Mouse (Mus musculus) embryonic facial prominence, embryonic 15.5 days (tissue): ENCODE results near the gene Arl8b. TPM values are rescaled to one million over a fixed set of nuclear protein-coding genes. Genes with fewer than 3 reads are reported as not detected.

Source experiments
- ATAC-seq: fragments of 200-750 bp; cut with Nextera tagmentation; 2 replicates; pipeline ENCODE4 v1.8.0; 2017; ENCODE audit warnings: low read depth, moderate TSS enrichment; ENCODE audit not compliant: insufficient number of reproducible peaks, low FRiP score, low TSS enrichment
- H3K27ac ChIP-seq: fragments of 300-500 bp; sonication (generic); replicated peaks from 2 replicates; pipeline ENCODE4 v1.5.1; 2015; ENCODE audit warnings: mild to moderate bottlenecking, inconsistent platforms
- H3K27me3 ChIP-seq: fragments of 300-500 bp; sonication (generic); 2 replicates; pipeline ENCODE4 v1.6.1; 2015; ENCODE audit warnings: inconsistent platforms
- H3K36me3 ChIP-seq: fragments of 300-500 bp; sonication (generic); 2 replicates; pipeline ENCODE4 v1.6.1; 2015; ENCODE audit warnings: mild to moderate bottlenecking, inconsistent platforms
- H3K4me1 ChIP-seq: fragments of 300-500 bp; sonication (generic); 2 replicates; pipeline ENCODE4 v1.6.1; 2015; ENCODE audit warnings: inconsistent platforms
- H3K4me2 ChIP-seq: fragments of 300-500 bp; sonication (generic); replicated peaks from 2 replicates; pipeline ENCODE4 v1.6.1; 2015; ENCODE audit warnings: mild to moderate bottlenecking, inconsistent platforms
- H3K4me3 ChIP-seq: fragments of 300-500 bp; sonication (generic); replicated peaks from 2 replicates; pipeline ENCODE4 v1.5.1; 2015; ENCODE audit warnings: mild to moderate bottlenecking, inconsistent platforms
- H3K9ac ChIP-seq: fragments of 300-500 bp; sonication (generic); 2 replicates; pipeline ENCODE4 v1.6.1; 2015; ENCODE audit warnings: inconsistent platforms
- H3K9me3 ChIP-seq: fragments of 300-500 bp; sonication (generic); replicated peaks from 2 replicates; pipeline ENCODE4 v1.6.1; 2016; ENCODE audit warnings: inconsistent platforms
- WGBS: fragments of 180-500 bp; shearing (Covaris S2); methylation state at CpG from one replicate; pipeline ENCODE4 v1.1.7; 2015; 5-methylcytosine and 5-hydroxymethylcytosine counted together
- polyA plus RNA-seq: library from polyadenylated mRNA; unstranded; fragments of >200 nt; fragmentation: Nextera tagmentation; extraction: Ambion mirVana; gene quantifications from 2 replicates; pipeline ENCODE4 v1.2.1, GENCODE M21; 2015

Arl8b gene
- polyA plus RNA-seq, 1 experiment from 2014 or later: 83.7 TPM

GRCm38 (mm10) chr6:108791498-108791897 lies 8.6 kb downstream of the Arl8b start:
- Histone ChIP-seq H3K27ac (no peak overlapping the region), H3K9ac (no peak overlapping the region), H3K4me1 (peaks cover 14% of the 10 kb centered on the region), H3K4me2 (no peak overlapping the region), H3K9me3 (no peaks in the 10 kb centered on the region), H3K27me3 (no peaks in the 10 kb centered on the region), H3K4me3 (no peak overlapping the region), H3K36me3 (peaks cover 5% of the 10 kb centered on the region; the same call in 1 of the 2 replicates)
- ATAC-seq: no peak
- 76% methylated on average over 5 of the region's 5 CpGs for WGBS

GRCm38 (mm10) chr6:108795912-108796311 lies 13.0 kb downstream of the Arl8b start:
- Histone ChIP-seq H3K27ac (no peak overlapping the region), H3K4me3 (no peak overlapping the region), H3K27me3 (no peaks in the 10 kb centered on the region), H3K4me1 (peaks cover 7% of the 10 kb centered on the region; the same call in 1 of the 2 replicates), H3K36me3 (no peaks in the 10 kb centered on the region), H3K9me3 (no peaks in the 10 kb centered on the region), H3K4me2 (no peak overlapping the region), H3K9ac (no peak overlapping the region)
- 40% methylated on average over 1 of the region's 1 CpGs for WGBS
- no peak; the same call in 1 of the 2 replicates for ATAC-seq

- Histone ChIP-seq H3K4me2 (no peak overlapping the region), H3K36me3 (no peaks in the 10 kb centered on the region), H3K4me1 (peaks cover 7% of the 10 kb centered on the region; the same call in 1 of the 2 replicates), H3K27me3 (no peaks in the 10 kb centered on the region), H3K9me3 (no peaks in the 10 kb centered on the region), H3K27ac (no peak overlapping the region), H3K9ac (no peak overlapping the region), H3K4me3 (no peak overlapping the region)
- 70% methylated on average over 2 of the region's 2 CpGs for WGBS
- no peak for ATAC-seq
These were observed 13.8 kb downstream of the Arl8b start for GRCm38 (mm10) chr6:108796706-108797105.

GRCm38 (mm10) chr6:108805194-108805593 lies 22.3 kb downstream of the Arl8b start:
- Histone ChIP-seq H3K27ac (no peak overlapping the region), H3K4me2 (no peak overlapping the region), H3K9ac (no peak overlapping the region), H3K9me3 (no peaks in the 10 kb centered on the region), H3K4me1 (peaks cover 13% of the 10 kb centered on the region; the same call in 1 of the 2 replicates), H3K36me3 (no peaks in the 10 kb centered on the region), H3K27me3 (no peaks in the 10 kb centered on the region), H3K4me3 (no peak overlapping the region)
- ATAC-seq: no peak
- WGBS: 51% methylated on average over 1 of the region's 1 CpGs

- H3K4me1 ChIP-seq: peaks cover 13% of the 10 kb centered on the region; the same call in 1 of the 2 replicates
- no peaks in the 10 kb centered on the region for H3K36me3 ChIP-seq
- no peaks in the 10 kb centered on the region for H3K27me3 ChIP-seq
- no peak overlapping the region for H3K4me2 ChIP-seq
- no peaks in the 10 kb centered on the region for H3K9me3 ChIP-seq
- no peak overlapping the region for H3K27ac ChIP-seq
- H3K9ac ChIP-seq: no peak overlapping the region
- no peak for ATAC-seq
- no peak overlapping the region for H3K4me3 ChIP-seq
- 85% methylated on average over 7 of the region's 7 CpGs for WGBS
These were observed 23.0 kb downstream of the Arl8b start for GRCm38 (mm10) chr6:108805871-108806270.

GRCm38 (mm10) chr6:108807446-108807845 lies 24.5 kb downstream of the Arl8b start:
- Histone ChIP-seq H3K4me2 (no peak overlapping the region), H3K9ac (no peak overlapping the region), H3K4me3 (no peak overlapping the region), H3K9me3 (no peaks in the 10 kb centered on the region), H3K4me1 (peaks cover 13% of the 10 kb centered on the region; the same call in 1 of the 2 replicates), H3K36me3 (no peaks in the 10 kb centered on the region), H3K27me3 (no peaks in the 10 kb centered on the region), H3K27ac (no peak overlapping the region)
- WGBS: 75% methylated on average over 3 of the region's 3 CpGs
- no peak for ATAC-seq

- Histone ChIP-seq H3K4me2 (no peak overlapping the region), H3K27me3 (no peaks in the 10 kb centered on the region), H3K27ac (no peak overlapping the region), H3K36me3 (no peaks in the 10 kb centered on the region), H3K9ac (no peak overlapping the region), H3K4me3 (no peak overlapping the region), H3K4me1 (peaks cover 13% of the 10 kb centered on the region; the same call in 1 of the 2 replicates), H3K9me3 (no peaks in the 10 kb centered on the region)
- ATAC-seq: no peak
- 76% methylated on average over 1 of the region's 1 CpGs for WGBS
These were observed 25.9 kb downstream of the Arl8b start for GRCm38 (mm10) chr6:108808786-108809185.

GRCm38 (mm10) chr6:108810237-108810636 lies 27.3 kb downstream of the Arl8b start:
- no peak overlapping the region for H3K4me2 ChIP-seq
- H3K4me3 ChIP-seq: no peak overlapping the region
- ATAC-seq: no peak
- H3K27ac ChIP-seq: no peak overlapping the region
- no peaks in the 10 kb centered on the region for H3K9me3 ChIP-seq
- H3K27me3 ChIP-seq: no peaks in the 10 kb centered on the region
- no peak overlapping the region for H3K9ac ChIP-seq
- peaks cover 2% of the 10 kb centered on the region; the same call in 1 of the 2 replicates for H3K36me3 ChIP-seq
- peaks cover 5% of the 10 kb centered on the region; the same call in 1 of the 2 replicates for H3K4me1 ChIP-seq
- WGBS: 71% methylated on average over 10 of the region's 10 CpGs

- peaks cover 5% of the 10 kb centered on the region; the same call in 1 of the 2 replicates for H3K36me3 ChIP-seq
- H3K9me3 ChIP-seq: no peaks in the 10 kb centered on the region
- H3K9ac ChIP-seq: no peak overlapping the region
- H3K27me3 ChIP-seq: no peaks in the 10 kb centered on the region
- no peaks in the 10 kb centered on the region for H3K4me1 ChIP-seq
- no peak overlapping the region for H3K4me3 ChIP-seq
- 90% methylated on average over 2 of the region's 2 CpGs for WGBS
- no peak for ATAC-seq
- H3K27ac ChIP-seq: no peak overlapping the region
- no peak overlapping the region for H3K4me2 ChIP-seq
These were observed 29.2 kb downstream of the Arl8b start for GRCm38 (mm10) chr6:108812134-108812533.

- Histone ChIP-seq H3K9ac (no peak overlapping the region), H3K36me3 (peaks cover 37% of the 10 kb centered on the region), H3K4me3 (no peak overlapping the region), H3K27me3 (no peaks in the 10 kb centered on the region), H3K9me3 (no peaks in the 10 kb centered on the region), H3K4me2 (no peak overlapping the region), H3K4me1 (no peaks in the 10 kb centered on the region), H3K27ac (no peak overlapping the region)
- ATAC-seq: no peak
- WGBS: 69% methylated on average over 4 of the region's 4 CpGs
These were observed 34.6 kb downstream of the Arl8b start for GRCm38 (mm10) chr6:108817510-108817909.

GRCm38 (mm10) chr6:108824816-108825545 lies 42.1 kb downstream of the Arl8b start:
- peaks cover 25% of the 10 kb centered on the region for H3K36me3 ChIP-seq
- ATAC-seq: no peak
- H3K27me3 ChIP-seq: no peaks in the 10 kb centered on the region
- H3K27ac ChIP-seq: no peak overlapping the region
- no peaks in the 10 kb centered on the region for H3K9me3 ChIP-seq
- H3K4me1 ChIP-seq: peaks cover 13% of the 10 kb centered on the region
- H3K4me3 ChIP-seq: no peak overlapping the region
- no peak overlapping the region for H3K9ac ChIP-seq
- 49% methylated on average over 7 of the region's 7 CpGs for whole genome bisulfite sequencing
- H3K4me2 ChIP-seq: no peak overlapping the region

- no peak overlapping the region for H3K9ac ChIP-seq
- ATAC-seq: no peak
- no peak overlapping the region for H3K4me3 ChIP-seq
- H3K9me3 ChIP-seq: no peaks in the 10 kb centered on the region
- no peak overlapping the region for H3K4me2 ChIP-seq
- peaks cover 25% of the 10 kb centered on the region for H3K36me3 ChIP-seq
- H3K4me1 ChIP-seq: peaks cover 16% of the 10 kb centered on the region
- H3K27ac ChIP-seq: no peak overlapping the region
- no peaks in the 10 kb centered on the region for H3K27me3 ChIP-seq
- 71% methylated on average over 3 of the region's 3 CpGs for WGBS
These were observed 43.2 kb downstream of the Arl8b start for GRCm38 (mm10) chr6:108826070-108826469.
